Mouse (Mus musculus) frontal cortex, postnatal 14 days (tissue): ENCODE measurements around the gene Ksr2.
"Not testable (repeated sequence)": the region's sequence is repeated elsewhere in the genome, so short reads cannot be mapped to it uniquely, and the experiment has no call there.

ENCODE experiments used
- DNase-seq, 2 experiments: peaks; one replicate each; pipeline ENCODE4 v3.0.0; 2022; ENCODE audit warnings: low spot score in 2 of 2

Gene Ksr2

DNA sequence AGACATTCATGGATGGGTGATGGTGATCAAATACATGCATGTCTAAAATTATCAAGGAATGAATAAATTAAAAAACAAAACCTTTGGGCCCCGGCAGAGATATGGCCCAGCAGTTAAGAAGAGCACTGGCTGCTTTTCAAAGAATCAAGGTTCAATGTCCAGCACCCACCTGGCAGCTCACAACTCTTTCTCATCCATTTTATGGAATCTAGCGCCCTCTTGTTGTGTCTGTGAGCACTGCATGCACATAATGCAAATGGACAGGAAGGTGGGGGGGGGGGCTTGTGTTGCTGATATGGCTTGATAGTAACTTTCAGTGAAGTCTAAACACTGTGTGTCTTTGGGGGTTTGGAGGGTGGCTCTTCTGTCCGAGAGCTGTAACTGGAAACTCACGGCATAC is 5.6 kb upstream of the Ksr2 start:
- no peak for DNase-seq

GRCm38 (mm10) chr5:117409369-117409768 is 4.4 kb upstream of the Ksr2 start:
- no peak for DNase-seq

GRCm38 (mm10) chr5:117414611-117415010 is 811 bp downstream of the Ksr2 start:
- peak in 1 of 2 experiments; percentile 13 for DNase-seq

- peak; percentile 13 to 16 for DNase-seq
These were observed 1.5 kb downstream of the Ksr2 start for GRCm38 (mm10) chr5:117415011-117415912.

- DNase-seq = no peak
These were observed 3.6 kb downstream of the Ksr2 start for GRCm38 (mm10) chr5:117417442-117417841.

GRCm38 (mm10) chr5:117433501-117433900 is 19.7 kb downstream of the Ksr2 start:
- DNase-seq = not testable (repeated sequence)

- no peak for DNase-seq
These were observed 26.5 kb downstream of the Ksr2 start for GRCm38 (mm10) chr5:117440261-117440660.

DNA sequence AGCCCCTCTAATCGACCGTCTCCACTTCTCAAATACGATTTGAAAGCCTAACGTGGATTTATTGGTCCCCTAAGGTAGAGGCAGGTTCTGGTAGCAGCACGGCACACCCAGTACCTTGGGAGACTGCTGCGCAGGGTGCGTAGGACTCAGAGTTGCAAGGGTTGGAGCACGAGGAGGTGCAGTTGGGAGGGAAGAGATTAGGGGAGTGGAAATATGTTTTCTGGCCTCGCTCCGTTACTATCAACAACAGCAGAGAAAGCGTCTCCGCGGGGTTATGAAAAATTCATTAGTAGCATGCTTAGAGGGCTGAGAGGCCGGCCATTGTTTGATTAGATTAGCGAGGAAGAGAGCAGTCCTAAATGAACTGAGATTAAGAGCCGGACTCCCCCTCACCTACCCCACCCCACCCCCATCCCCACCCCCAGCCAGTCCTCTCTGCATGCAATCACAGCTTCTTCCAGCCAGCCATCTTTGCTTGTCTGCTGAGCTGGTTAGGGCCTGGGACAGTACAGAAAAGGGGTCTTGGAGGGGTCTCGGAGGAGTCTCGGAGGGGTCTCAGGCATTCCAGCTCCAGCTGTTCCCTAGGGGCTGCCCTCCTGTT is 27.5 kb downstream of the Ksr2 start:
- DNase-seq = no peak

DNA sequence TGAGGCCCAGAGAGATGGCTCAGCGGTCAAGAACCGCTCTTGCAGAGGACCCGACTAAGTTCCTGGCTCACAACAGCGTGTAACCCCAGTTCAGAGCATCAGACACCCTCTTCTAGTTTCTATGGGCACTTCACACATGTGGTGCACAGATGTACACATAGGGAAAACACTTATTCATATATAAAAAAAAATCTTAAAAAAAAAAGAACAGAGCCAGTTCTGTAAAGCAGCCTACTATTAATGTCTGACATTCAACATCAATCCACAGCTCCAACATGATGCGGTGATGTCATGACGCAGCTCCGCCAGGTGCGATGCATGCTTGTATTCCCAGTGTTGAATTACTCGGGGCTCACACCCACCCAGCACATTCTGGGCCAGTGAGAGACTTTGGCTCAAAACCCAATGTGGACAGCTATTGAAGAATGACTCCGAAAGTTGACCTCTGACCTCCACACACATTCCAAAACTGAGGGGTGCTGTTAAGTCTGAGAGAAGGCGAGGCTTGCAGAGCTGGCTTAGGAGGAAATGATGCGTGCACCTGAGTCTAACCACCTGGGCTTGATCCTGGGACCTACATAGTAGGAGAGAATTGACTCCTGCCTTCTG is 28.5 kb downstream of the Ksr2 start:
- no peak for DNase-seq

DNA sequence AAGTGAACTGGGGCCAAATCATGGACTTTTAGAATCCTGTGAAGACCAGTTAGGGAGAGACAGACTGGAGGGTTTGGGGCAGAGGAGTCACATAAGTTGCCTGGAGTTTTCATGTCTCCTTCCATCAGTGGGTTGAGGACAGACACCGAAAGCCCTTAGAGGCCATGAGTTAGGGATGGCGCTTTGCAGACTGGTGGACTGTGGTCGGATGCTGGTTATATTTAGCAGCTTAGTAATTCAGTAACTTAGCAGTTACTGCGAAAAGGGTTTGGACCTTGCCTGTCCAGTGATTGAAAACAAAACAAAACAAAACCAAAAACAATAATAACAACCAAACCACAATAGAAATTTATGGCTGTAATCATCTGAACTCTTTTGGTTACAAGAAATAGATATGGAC is 29.3 kb downstream of the Ksr2 start:
- no peak for DNase-seq

DNA sequence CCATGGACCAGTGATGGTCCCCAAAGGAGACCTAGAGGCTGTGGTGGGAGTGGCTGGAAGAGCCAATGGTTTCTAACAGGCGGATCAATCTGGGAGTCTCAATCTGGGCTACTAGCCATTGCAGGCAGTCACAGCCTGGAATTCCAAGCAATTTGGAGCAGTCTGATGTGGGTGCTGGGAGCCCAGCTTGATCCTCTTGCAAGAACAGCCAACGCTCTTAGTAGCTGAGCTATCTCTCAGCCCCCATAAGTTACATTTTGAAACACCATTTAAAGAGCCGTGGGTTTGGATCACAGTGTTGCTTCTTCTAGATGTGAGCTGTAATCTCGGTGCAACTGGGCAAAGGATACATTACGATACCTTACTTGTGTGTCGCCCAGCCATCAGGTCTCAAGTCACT is 30.1 kb downstream of the Ksr2 start:
- no peak for DNase-seq

GRCm38 (mm10) chr5:117447698-117448097 is 33.9 kb downstream of the Ksr2 start:
- no peak for DNase-seq

DNA sequence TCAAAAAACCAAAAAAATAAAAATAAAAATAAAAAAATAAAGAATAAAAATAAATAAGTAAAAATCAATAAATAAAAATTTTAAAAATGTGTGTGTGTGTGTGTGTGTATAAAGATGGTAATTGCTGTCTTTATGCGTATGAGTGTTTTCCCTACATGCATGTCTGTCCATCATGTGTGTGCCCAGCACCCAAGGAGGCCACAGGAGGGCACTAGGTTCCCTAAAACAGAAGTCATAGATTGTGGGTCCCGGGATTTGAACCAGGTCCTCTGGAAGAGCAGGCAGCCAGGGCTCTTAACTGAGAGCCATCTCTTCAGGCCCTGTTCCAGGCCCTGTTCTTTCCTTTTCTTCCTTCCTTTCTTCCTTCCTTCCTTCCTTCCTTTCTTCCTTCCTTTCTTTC is 38.2 kb downstream of the Ksr2 start:
- no peak for DNase-seq

DNA sequence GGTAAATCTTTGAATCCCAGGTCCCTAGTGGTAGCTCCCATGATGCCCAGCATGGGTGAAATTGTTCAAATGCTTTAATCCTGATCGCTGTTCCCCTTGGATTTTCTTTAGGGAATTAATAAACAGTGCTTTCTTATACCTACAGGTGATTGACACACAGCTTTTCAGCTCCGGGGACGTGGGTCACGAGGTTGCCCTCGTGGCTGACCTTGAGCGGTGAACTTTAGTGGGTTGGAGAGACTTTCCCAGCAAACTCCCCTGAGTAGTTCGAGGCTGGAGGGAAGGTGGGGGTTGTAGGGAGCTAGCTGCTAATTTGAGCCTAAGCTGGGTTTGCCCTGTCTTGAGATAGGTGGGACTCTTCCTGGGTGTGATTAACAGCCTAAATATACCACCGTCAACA is 41.7 kb downstream of the Ksr2 start:
- no peak for DNase-seq

- no peak for DNase-seq
These were observed 43.3 kb downstream of the Ksr2 start for GRCm38 (mm10) chr5:117457121-117457520.

DNA sequence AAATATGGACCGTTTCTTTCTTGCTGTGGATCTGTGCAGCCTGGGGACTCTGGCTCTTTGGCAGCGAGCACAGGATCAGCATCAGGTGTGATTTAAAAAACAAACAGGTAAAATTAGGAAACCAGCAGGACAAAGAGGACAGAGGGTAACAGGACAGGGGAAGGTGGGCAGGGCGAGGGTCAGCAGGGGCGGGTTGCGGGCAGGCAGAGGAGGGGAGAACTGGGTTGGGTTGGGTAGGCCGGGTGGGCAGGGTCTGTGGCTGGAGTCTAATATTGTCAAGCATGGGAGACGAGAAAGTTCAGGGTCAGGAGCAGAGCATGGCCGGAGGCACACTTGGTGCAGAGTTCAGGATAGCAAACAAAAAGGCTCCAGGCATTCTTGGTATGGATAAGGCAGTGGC is 43.8 kb downstream of the Ksr2 start:
- DNase-seq = no peak

DNA sequence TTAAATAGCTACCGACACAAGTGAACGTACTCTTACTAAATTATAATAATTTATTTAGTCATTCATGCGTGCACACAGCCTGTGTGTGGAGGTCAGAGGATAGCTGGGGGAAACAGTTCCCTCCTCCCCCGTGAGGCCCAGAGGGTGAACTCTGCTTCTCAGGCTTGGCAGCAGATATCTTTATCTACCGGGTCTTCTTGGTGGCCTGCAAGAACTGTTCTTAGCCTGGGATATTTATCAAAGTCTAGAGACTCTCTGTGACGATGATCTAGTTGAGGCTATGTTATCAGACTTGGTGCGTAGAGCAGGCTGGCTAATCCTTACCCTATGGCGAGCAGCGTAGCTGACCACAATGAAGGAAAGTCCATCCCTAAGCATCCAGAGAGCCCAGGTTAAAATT is 45.1 kb downstream of the Ksr2 start:
- no peak for DNase-seq

GRCm38 (mm10) chr5:117460261-117460660 is 46.5 kb downstream of the Ksr2 start:
- DNase-seq = no peak

- DNase-seq = no peak
These were observed 53.3 kb downstream of the Ksr2 start for GRCm38 (mm10) chr5:117467052-117467451.

GRCm38 (mm10) chr5:117468961-117469360 is 55.2 kb downstream of the Ksr2 start:
- no peak for DNase-seq

GRCm38 (mm10) chr5:117469572-117469971 is 55.8 kb downstream of the Ksr2 start:
- no peak for DNase-seq

- no peak for DNase-seq
These were observed 67.4 kb downstream of the Ksr2 start for GRCm38 (mm10) chr5:117481162-117481561.

DNA sequence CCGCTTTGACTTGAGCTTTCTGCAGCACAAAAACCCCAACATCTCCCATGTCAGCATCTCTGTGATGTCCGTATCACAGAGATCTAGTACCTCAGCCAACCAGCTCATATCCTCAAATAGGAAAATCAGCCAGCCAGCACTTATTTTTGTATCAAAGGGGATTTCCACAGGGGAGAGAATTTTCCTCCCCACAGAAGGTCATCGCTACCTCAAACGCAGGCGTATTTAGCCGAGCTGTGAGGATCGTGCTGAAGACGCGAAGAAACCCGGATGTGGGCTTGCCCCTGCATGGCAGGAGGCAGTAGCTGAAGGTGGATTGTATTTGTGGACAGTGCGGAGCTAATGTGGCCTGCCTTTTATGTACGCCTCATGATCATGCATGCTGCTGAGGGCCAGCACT is 67.8 kb downstream of the Ksr2 start:
- DNase-seq = no peak
